Mouse (Mus musculus) E14TG2a.4 (cell line): Measurements from ENCODE around the gene Shbg.
"Not testable (repeated sequence)": the region's sequence is repeated elsewhere in the genome, so short reads cannot be mapped to it uniquely, and the experiment has no call there.

Experiments
- H3K27me3 ChIP-seq: 2 replicates; pipeline ENCODE4 v1.6.1; 2014; ENCODE audit warnings: low read length, control low read depth; ENCODE audit not compliant: insufficient read depth
- H3K36me3 ChIP-seq: 2 replicates; pipeline ENCODE4 v1.6.1; 2014; ENCODE audit warnings: low read length, control low read depth; ENCODE audit not compliant: insufficient read depth
- H3K4me1 ChIP-seq: replicated peaks from 2 replicates; pipeline ENCODE4 v1.6.1; 2014; ENCODE audit warnings: low read depth, low read length, control low read depth
- H3K4me3 ChIP-seq: replicated peaks from 2 replicates; pipeline ENCODE4 v1.5.1; 2014; ENCODE audit warnings: mild to moderate bottlenecking, low read length
- H3K9me3 ChIP-seq: 2 replicates; pipeline ENCODE4 v1.6.1; 2014; ENCODE audit warnings: low read length, control low read depth
- CTCF ChIP-seq: conservative IDR thresholded peaks from 2 replicates; pipeline ENCODE4 v1.5.1; 2014; ENCODE audit warnings: low read length
- NANOG ChIP-seq: IDR thresholded peaks from 2 replicates; pipeline ENCODE4 v1.6.1; 2014; ENCODE audit warnings: borderline replicate concordance, low read length, mixed read lengths
- POU5F1 ChIP-seq: IDR thresholded peaks from 2 replicates; pipeline ENCODE4 v1.6.1; 2014; ENCODE audit warnings: low read length, borderline replicate concordance

Gene Shbg

DNA sequence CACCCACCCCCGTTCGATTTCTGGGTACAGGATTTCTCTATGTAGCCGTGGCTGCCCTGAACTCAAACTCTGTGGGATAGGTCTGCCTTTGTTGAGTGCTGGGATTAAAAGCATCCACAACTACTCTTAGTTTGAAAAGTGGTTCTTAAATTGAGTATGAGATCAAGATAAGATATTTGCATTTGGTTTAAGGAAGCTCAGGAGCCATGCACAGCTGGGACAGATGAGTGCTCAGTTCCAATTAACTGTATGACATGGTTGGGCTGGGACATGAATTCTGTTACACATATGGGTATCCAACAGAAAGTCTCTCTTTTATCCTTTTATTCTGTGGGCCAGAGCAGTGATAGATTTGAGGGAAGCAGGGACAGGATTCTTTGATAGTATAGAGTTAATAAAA, 17.8 kb upstream of the Shbg start:
- Histone ChIP-seq H3K9me3 (no peaks in the 10 kb centered on the region), H3K36me3 (peaks cover 57% of the 10 kb centered on the region), H3K4me1 (peaks cover 44% of the 10 kb centered on the region), H3K4me3 (no peak overlapping the region), H3K27me3 (no peaks in the 10 kb centered on the region)
- TF ChIP-seq POU5F1, result no peak
- TF ChIP-seq NANOG, result no peak
- TF ChIP-seq CTCF, result no peak

DNA sequence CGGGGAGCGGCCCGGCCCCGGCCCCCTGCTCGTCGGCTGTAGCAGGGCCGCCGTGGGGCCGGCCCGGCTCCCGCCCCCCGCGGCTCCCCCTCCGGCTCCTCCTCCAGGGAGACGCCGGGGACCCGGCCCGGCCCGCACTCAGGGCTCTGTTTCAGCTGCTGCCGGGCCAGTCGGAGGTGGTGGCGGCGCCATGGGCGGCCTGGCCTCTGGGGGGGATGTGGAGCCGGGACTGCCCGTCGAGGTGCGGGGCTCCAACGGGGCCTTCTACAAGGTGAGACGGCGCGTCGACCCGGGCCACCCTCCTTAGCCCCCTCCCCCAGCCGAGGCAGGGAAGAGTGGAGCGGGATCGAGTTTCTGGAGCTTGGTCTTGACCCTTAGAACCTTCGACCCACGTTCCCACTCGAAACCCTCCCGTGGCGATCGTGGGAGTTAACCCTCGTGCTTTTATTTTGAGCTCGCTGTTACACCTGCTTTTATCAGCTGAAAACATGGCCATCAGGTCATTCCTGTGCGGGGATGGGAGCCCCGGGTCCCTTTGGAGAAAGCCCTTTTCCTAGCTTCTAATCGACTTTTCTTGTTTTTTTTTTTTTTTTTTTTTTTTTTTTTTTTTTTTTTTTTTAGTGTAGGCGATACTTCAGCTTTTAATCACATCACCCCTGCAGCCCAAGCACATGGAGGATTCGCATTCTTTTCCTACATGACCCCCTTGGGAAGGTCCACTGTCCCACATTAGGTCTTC, 15.6 kb upstream of the Shbg start:
- Histone ChIP-seq H3K27me3 (no peaks in the 10 kb centered on the region), H3K4me1 (peaks cover 44% of the 10 kb centered on the region), H3K36me3 (peaks cover 38% of the 10 kb centered on the region), H3K4me3 (peak overlapping the region; percentile 95), H3K9me3 (no peaks in the 10 kb centered on the region)
- TF ChIP-seq CTCF (no peak), POU5F1 (no peak), NANOG (no peak)

DNA sequence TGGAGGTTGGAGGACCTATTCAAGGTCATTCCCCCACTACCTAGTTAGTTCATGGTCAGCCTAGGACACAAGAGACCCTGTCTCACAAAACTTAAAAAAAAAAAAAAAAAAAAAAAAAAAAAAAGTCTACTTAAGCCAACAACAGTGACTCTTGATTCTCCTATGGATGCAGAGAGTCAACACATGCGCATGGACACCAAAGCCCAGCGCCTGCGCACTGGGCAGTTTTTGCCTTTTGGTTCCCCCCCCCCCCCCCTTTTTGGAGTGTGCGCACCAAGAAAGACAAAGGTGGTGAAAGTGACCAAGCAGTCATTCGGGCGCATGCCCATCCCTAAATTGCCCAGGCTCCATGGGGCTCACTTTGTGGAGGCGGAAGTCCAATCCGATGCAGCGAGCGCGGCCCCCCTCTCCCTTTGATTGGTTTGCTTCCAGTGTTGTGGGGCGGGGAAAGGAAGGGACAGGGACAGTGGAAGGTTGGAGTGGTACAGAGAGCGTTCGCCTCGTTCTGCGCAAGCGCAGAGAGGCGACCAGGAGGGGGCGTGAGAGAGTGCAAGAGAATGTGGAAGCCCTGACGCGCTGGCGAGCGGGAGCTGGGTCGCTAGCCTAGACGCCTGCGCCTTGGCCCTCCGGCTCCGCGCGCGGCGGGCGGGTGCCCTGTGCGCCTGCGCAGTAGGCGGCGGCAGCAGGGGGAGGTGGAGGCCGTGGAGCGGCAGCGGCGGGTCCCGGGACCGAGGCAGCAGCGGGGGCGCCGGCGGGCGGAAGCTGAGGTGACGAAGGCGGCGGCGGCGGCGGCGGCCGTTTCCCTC, 14.8 kb upstream of the Shbg start, which contains the start of gene Fxr2:
Gene Fxr2, plus strand, starts transcription at position 707 of the 806 bp plus-strand sequence.
- no peaks in the 10 kb centered on the region for H3K9me3 ChIP-seq
- no peak for TF ChIP-seq POU5F1
- TF ChIP-seq CTCF, result peak; percentile 21; the same call in 1 of the 2 replicates
- H3K36me3 ChIP-seq, result peaks cover 31% of the 10 kb centered on the region

GRCm38 (mm10) chr11:69629802-69630201, 12.1 kb upstream of the Shbg start:
- H3K9me3 ChIP-seq, result no peaks in the 10 kb centered on the region
- H3K4me3 ChIP-seq, result no peak overlapping the region
- H3K36me3 ChIP-seq, result peaks cover 4% of the 10 kb centered on the region
- TF ChIP-seq NANOG, result no peak
- peak; percentile 90 for TF ChIP-seq CTCF
- no peak for TF ChIP-seq POU5F1
- no peaks in the 10 kb centered on the region for H3K27me3 ChIP-seq
- H3K4me1 ChIP-seq, result peaks cover 22% of the 10 kb centered on the region

More for the DNA sequence above, 14.8 kb upstream of the Shbg start, which contains the start of gene Fxr2:
- Histone ChIP-seq H3K4me1 (peaks cover 44% of the 10 kb centered on the region), H3K27me3 (no peaks in the 10 kb centered on the region), H3K4me3 (peak within 1 kb of the TSS; percentile 95)

- TF ChIP-seq CTCF (peak; percentile 98), NANOG (no peak)
- Histone ChIP-seq H3K36me3 (no peaks in the 10 kb centered on the region), H3K27me3 (no peaks in the 10 kb centered on the region), H3K4me1 (peaks cover 17% of the 10 kb centered on the region), H3K9me3 (no peaks in the 10 kb centered on the region), H3K4me3 (no peak overlapping the region)
These were observed 10.6 kb upstream of the Shbg start for GRCm38 (mm10) chr11:69628286-69628685.

GRCm38 (mm10) chr11:69624339-69624738, 6.6 kb upstream of the Shbg start:
- not testable (repeated sequence) for H3K27me3 ChIP-seq, H3K9me3 ChIP-seq, H3K4me3 ChIP-seq, H3K36me3 ChIP-seq
- H3K4me1 ChIP-seq, result peaks cover 28% of the 10 kb centered on the region

DNA sequence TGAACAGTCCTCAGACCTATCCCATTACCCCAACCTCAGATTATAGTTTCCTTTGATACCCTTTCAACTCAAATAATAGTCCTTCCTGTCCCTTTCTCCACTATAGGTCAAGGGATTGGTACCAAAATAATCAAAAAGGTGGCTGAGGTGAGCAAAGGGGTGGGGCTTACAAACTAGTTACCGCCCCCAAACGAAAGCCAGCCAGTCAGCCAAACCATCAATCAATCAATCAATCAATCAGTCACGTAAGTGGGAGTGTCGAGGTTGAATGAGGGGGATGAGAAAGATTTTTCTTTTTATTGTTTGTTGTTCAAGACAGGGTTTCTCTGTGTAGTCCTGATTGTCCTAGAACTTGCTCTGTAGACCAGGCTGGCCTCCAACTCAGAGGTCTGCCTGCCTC, 5.3 kb upstream of the Shbg start:
- no peaks in the 10 kb centered on the region for H3K9me3 ChIP-seq
- peak overlapping the region; percentile 73 for H3K4me3 ChIP-seq
- H3K27me3 ChIP-seq, result peaks cover 4% of the 10 kb centered on the region
- TF ChIP-seq NANOG (no peak), CTCF (no peak), POU5F1 (no peak)
- no peaks in the 10 kb centered on the region for H3K36me3 ChIP-seq
- H3K4me1 ChIP-seq, result peaks cover 28% of the 10 kb centered on the region

DNA sequence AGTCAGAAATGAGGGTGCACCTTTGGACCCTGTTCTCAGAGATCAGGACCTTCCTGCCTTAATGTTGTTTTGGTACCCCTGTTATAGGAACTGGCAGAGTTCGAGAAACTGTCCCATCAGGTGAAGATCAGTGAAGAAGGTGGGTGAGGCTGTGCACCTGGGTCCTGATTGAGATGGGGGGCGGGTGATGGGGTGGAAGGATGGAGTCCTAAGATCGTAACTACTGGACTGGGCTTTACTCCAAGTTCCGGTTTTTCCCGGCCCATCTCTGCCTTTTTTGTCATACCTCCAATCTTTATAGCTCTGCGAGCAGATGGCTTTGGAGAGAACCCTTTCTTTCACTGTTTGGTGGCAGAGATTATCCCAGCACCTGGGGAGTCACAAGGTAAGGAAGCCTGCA, 4.7 kb upstream of the Shbg start:
- Histone ChIP-seq H3K4me1 (peaks cover 28% of the 10 kb centered on the region), H3K27me3 (peaks cover 10% of the 10 kb centered on the region), H3K36me3 (no peaks in the 10 kb centered on the region), H3K4me3 (peak overlapping the region; percentile 73), H3K9me3 (no peaks in the 10 kb centered on the region)
- TF ChIP-seq NANOG, result no peak
- TF ChIP-seq CTCF, result no peak
- TF ChIP-seq POU5F1, result no peak
